Mouse (Mus musculus): Measurements from ENCODE around the gene Tes. TPM values are rescaled to one million over a fixed set of nuclear protein-coding genes. Genes with fewer than 3 reads are reported as not detected.

Gene Tes
- polyA plus RNA-seq, 1 experiment from 2014 or later: 70.8 TPM

GRCm38 (mm10) chr6:17115046-17115790 lies 50.3 kb downstream of the Tes start:
- no peak overlapping the region for H3K27ac ChIP-seq
- H3K4me3 ChIP-seq (replicated peaks; ENCODE audit: low read depth, low read length): no peak overlapping the region
- no peak for TF ChIP-seq CTCF (IDR thresholded peaks at IDR 0.05; ENCODE audit: low read depth)
- ATAC-seq (replicated peaks; ENCODE audit: low FRiP score, low read depth) (no peak), DNase-seq (ENCODE audit: low spot score) (no peak)
- no peak overlapping the region for H3K4me2 ChIP-seq (ENCODE audit: low read length)
- no peak overlapping the region for H3K9ac ChIP-seq (ENCODE audit: low read depth, low read length)
- H3K27me3 ChIP-seq (ENCODE audit: insufficient read depth, low read length): no peaks in the 10 kb centered on the region
- no peaks in the 10 kb centered on the region for H3K4me1 ChIP-seq (replicated peaks; ENCODE audit: insufficient read depth, low read length)
- H3K9me3 ChIP-seq (replicated peaks; ENCODE audit: low read length): no peaks in the 10 kb centered on the region
- WGBS: 68% methylated on average over 2 of the region's 2 CpGs
- no peaks in the 10 kb centered on the region for H3K36me3 ChIP-seq (ENCODE audit: insufficient read depth, low read length)

GRCm38 (mm10) chr6:17119521-17120232 lies 54.7 kb downstream of the Tes start:
- H3K9ac ChIP-seq (ENCODE audit: low read depth, low read length): no peak overlapping the region
- H3K4me3 ChIP-seq (replicated peaks; ENCODE audit: low read depth, low read length): no peak overlapping the region
- DNase-seq (ENCODE audit: low spot score): no peak
- H3K9me3 ChIP-seq (replicated peaks; ENCODE audit: low read length): no peaks in the 10 kb centered on the region
- 85% methylated on average over 7 of the region's 7 CpGs for WGBS
- no peak for ATAC-seq (replicated peaks; ENCODE audit: low FRiP score, low read depth)
- no peak for TF ChIP-seq CTCF (IDR thresholded peaks at IDR 0.05; ENCODE audit: low read depth)
- H3K4me2 ChIP-seq (ENCODE audit: low read length): no peak overlapping the region
- H3K36me3 ChIP-seq (ENCODE audit: insufficient read depth, low read length): no peaks in the 10 kb centered on the region
- no peaks in the 10 kb centered on the region for H3K4me1 ChIP-seq (replicated peaks; ENCODE audit: insufficient read depth, low read length)
- no peaks in the 10 kb centered on the region for H3K27me3 ChIP-seq (ENCODE audit: insufficient read depth, low read length)
- no peak overlapping the region for H3K27ac ChIP-seq

- WGBS: 49% methylated on average over 2 of the region's 2 CpGs
- Histone ChIP-seq H3K27me3 (ENCODE audit: insufficient read depth, low read length) (no peaks in the 10 kb centered on the region), H3K4me2 (ENCODE audit: low read length) (no peak overlapping the region), H3K9me3 (replicated peaks; ENCODE audit: low read length) (no peaks in the 10 kb centered on the region), H3K4me1 (replicated peaks; ENCODE audit: insufficient read depth, low read length) (no peaks in the 10 kb centered on the region), H3K36me3 (ENCODE audit: insufficient read depth, low read length) (no peaks in the 10 kb centered on the region), H3K27ac (no peak overlapping the region), H3K4me3 (replicated peaks; ENCODE audit: low read depth, low read length) (no peak overlapping the region), H3K9ac (ENCODE audit: low read depth, low read length) (no peak overlapping the region)
- no peak for TF ChIP-seq CTCF (IDR thresholded peaks at IDR 0.05; ENCODE audit: low read depth)
- no peak for ATAC-seq (replicated peaks; ENCODE audit: low FRiP score, low read depth)
- DNase-seq (ENCODE audit: low spot score): peak; percentile 3
Measured at GRCm38 (mm10) chr6:17140021-17140420, 75.1 kb downstream of the Tes start.

- TF ChIP-seq CTCF (IDR thresholded peaks at IDR 0.05; ENCODE audit: low read depth): no peak
- Histone ChIP-seq H3K9ac (ENCODE audit: low read depth, low read length) (no peak overlapping the region), H3K4me1 (replicated peaks; ENCODE audit: insufficient read depth, low read length) (no peaks in the 10 kb centered on the region), H3K27ac (no peak overlapping the region), H3K9me3 (replicated peaks; ENCODE audit: low read length) (no peaks in the 10 kb centered on the region), H3K4me2 (ENCODE audit: low read length) (no peak overlapping the region), H3K4me3 (replicated peaks; ENCODE audit: low read depth, low read length) (no peak overlapping the region), H3K27me3 (ENCODE audit: insufficient read depth, low read length) (no peaks in the 10 kb centered on the region), H3K36me3 (ENCODE audit: insufficient read depth, low read length) (no peaks in the 10 kb centered on the region)
- WGBS: 59% methylated on average over 4 of the region's 4 CpGs
- no peak for DNase-seq (ENCODE audit: low spot score)
- no peak for ATAC-seq (replicated peaks; ENCODE audit: low FRiP score, low read depth)
Measured at GRCm38 (mm10) chr6:17142577-17143359, 77.8 kb downstream of the Tes start.

- DNase-seq (ENCODE audit: low spot score): no peak
- Histone ChIP-seq H3K4me3 (replicated peaks; ENCODE audit: low read depth, low read length) (no peak overlapping the region), H3K36me3 (ENCODE audit: insufficient read depth, low read length) (no peaks in the 10 kb centered on the region), H3K9ac (ENCODE audit: low read depth, low read length) (no peak overlapping the region), H3K4me1 (replicated peaks; ENCODE audit: insufficient read depth, low read length) (no peaks in the 10 kb centered on the region), H3K9me3 (replicated peaks; ENCODE audit: low read length) (no peaks in the 10 kb centered on the region), H3K27me3 (ENCODE audit: insufficient read depth, low read length) (no peaks in the 10 kb centered on the region), H3K27ac (no peak overlapping the region), H3K4me2 (ENCODE audit: low read length) (no peak overlapping the region)
- 56% methylated on average over 4 of the region's 4 CpGs for WGBS
- no peak for TF ChIP-seq CTCF (IDR thresholded peaks at IDR 0.05; ENCODE audit: low read depth)
- no peak for ATAC-seq (replicated peaks; ENCODE audit: low FRiP score, low read depth)
Measured at GRCm38 (mm10) chr6:17151071-17151715, 86.2 kb downstream of the Tes start.

- H3K4me3 ChIP-seq (replicated peaks; ENCODE audit: low read depth, low read length): no peak overlapping the region
- peak; percentile 19 for DNase-seq (ENCODE audit: low spot score)
- H3K27ac ChIP-seq: no peak overlapping the region
- no peak for TF ChIP-seq CTCF (IDR thresholded peaks at IDR 0.05; ENCODE audit: low read depth)
- no peaks in the 10 kb centered on the region for H3K36me3 ChIP-seq (ENCODE audit: insufficient read depth, low read length)
- WGBS: 7% methylated on average over 3 of the region's 3 CpGs
- no peaks in the 10 kb centered on the region for H3K9me3 ChIP-seq (replicated peaks; ENCODE audit: low read length)
- no peak for ATAC-seq (replicated peaks; ENCODE audit: low FRiP score, low read depth)
- H3K4me2 ChIP-seq (ENCODE audit: low read length): no peak overlapping the region
- H3K9ac ChIP-seq (ENCODE audit: low read depth, low read length): no peak overlapping the region
- H3K4me1 ChIP-seq (replicated peaks; ENCODE audit: insufficient read depth, low read length): no peaks in the 10 kb centered on the region
- no peaks in the 10 kb centered on the region for H3K27me3 ChIP-seq (ENCODE audit: insufficient read depth, low read length)
Measured at GRCm38 (mm10) chr6:17152551-17152950, 87.6 kb downstream of the Tes start.

Other genes starting within 250 kb of the Tes start
- gene Tfec, start 166.7 kb upstream of the Tes start, polyA plus RNA-seq (2015; fragmentation: Nextera tagmentation; extraction: Ambion mirVana): 7.2 and 8.7 TPM in 2 replicates
- 53.9 and 54.2 TPM in 2 replicates for gene Cav2, start 216.0 kb downstream of the Tes start, polyA plus RNA-seq (2015; fragmentation: Nextera tagmentation; extraction: Ambion mirVana)
- gene Cav1, start 241.2 kb downstream of the Tes start, polyA plus RNA-seq (2015; fragmentation: Nextera tagmentation; extraction: Ambion mirVana): 69.4 and 75.5 TPM in 2 replicates

Data from kidney, postnatal 0 days (tissue).